Mouse (Mus musculus) stomach, postnatal 0 days (tissue): Measurements from ENCODE around the gene Sh2d2a.

Experiments used
- CTCF ChIP-seq: IDR thresholded peaks from 2 replicates; pipeline ENCODE4 v1.5.1; 2016; ENCODE audit warnings: antibody characterized with exemption, low read depth, mild to moderate bottlenecking, moderate library complexity
- EP300 ChIP-seq: optimal IDR thresholded peaks from 2 replicates; pipeline ENCODE3; 2016; ENCODE audit warnings: antibody characterized with exemption

- no peak for TF ChIP-seq CTCF
- TF ChIP-seq EP300 = no peak
These were observed at the start of gene Sh2d2a for GRCm38 (mm10) chr3:87846650-87847110.
